Mouse (Mus musculus): ENCODE results near the gene Srebf2. TPM values are rescaled to one million over a fixed set of nuclear protein-coding genes. Genes with fewer than 3 reads are reported as not detected.

Srebf2 gene
- 159 and 162 TPM in 2 replicates for polyA plus RNA-seq (2012; rRNA removed)

DNA sequence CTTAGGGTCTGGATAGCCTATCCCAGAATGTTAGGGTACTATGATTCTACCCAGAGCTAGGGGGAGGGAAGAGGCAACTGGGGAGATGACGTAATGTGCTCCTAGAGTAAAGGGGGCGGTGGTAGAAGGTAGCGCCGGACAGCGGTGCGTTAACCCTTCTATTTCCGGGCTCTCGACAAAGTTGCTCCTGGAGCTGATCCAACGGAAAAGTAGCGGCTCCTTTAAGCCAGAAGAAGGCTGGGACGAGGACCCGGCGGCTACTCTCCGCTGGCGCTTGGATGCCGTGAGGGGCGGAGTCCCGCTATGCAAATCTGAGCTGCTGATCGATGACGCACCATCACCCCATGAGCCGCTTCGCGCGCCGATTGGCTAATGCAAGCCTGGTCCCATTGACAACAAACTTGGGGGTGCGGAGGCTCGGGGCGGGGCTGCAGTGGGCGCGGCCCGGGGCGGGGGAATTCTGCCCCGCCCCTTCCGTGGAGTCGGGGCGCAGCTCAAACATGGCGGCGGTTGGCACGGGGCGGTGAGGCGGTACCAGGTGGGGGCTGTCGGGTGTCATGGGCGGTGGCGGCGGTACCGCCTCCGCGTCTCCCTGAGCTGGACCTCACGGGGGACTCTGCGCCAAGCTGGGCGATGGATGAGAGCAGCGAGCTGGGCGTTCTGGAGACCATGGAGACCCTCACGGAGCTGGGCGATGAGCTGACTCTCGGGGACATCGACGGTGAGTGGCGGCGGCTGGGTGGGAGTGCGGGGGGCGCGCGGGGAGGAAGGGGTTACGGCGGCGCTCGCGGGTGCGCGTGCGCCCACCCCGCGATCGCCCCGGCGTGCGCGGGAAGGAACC, at the start of gene Srebf2:
TSS of gene Srebf2 (plus strand) at position 412 of the 841 bp plus-strand sequence.

DNA sequence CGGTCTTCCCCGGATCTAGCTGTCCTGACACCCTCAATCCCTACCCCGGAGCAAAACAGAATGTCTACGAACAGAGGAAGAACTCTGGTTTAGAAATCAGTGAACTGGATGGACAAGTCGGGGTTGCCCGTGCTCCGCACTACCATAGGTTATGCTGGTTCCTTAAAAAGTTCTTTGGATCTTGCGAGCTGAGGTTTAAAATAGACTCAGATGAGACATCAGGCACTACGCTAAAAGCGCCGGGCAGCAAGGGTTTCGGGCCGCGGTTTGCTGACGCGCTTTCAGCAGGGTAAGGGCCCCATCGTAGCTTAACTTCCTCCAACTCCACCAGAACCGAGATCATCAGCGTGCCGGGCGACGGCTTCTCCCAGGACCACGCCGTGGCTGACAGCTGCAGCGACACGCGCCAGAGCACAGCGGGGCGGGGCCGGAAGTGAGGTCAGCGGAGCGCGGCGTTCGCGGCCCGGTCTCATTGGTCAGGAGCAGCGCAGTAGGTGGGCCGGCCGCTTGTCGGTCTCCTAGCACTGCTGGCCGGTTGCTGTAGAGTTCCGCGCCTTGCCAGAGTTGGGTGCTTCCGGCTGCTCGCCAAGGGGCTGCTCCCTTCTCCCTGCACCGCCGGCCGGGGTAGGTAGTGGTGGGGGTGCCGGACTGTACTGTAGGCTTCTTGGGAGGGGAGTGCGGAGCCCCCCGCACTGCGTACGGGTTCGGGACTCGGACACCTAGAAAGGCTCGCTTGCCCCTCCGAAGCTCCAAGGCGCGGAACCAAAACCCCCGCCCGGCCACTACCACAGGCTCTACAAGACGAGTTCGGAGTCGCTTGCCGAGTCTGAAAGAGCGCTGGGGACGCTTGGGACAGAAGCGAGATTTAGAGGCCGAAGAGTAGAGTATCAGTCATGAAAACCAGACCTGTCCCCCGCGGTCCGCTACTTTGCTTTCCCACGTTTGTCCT, 19.3 kb upstream of the Srebf2 start, which contains the start of gene Ccdc134:
TSS of gene Ccdc134 (plus strand) at position 497 of the 949 bp plus-strand sequence.

DNA sequence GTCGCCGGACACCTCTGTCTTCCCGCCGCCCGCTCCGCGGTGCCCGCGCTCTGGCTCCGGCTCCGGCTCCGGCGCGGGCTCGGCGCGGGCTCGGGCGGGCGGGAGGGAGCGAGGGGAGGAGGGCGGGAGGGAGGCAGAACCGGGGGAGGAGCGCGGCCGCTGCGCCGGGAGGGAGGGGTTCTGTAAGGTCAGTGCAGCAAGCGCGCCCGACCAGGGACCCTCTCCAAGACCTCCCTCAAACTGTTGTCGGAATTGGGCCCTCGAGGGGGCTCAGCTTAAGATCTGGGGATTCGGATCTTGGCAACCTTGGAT, 65.7 kb downstream of the Srebf2 start, which contains the start of gene Shisa8:
TSS of gene Shisa8 (minus strand) at position 64 of the 312 bp plus-strand sequence.

DNA sequence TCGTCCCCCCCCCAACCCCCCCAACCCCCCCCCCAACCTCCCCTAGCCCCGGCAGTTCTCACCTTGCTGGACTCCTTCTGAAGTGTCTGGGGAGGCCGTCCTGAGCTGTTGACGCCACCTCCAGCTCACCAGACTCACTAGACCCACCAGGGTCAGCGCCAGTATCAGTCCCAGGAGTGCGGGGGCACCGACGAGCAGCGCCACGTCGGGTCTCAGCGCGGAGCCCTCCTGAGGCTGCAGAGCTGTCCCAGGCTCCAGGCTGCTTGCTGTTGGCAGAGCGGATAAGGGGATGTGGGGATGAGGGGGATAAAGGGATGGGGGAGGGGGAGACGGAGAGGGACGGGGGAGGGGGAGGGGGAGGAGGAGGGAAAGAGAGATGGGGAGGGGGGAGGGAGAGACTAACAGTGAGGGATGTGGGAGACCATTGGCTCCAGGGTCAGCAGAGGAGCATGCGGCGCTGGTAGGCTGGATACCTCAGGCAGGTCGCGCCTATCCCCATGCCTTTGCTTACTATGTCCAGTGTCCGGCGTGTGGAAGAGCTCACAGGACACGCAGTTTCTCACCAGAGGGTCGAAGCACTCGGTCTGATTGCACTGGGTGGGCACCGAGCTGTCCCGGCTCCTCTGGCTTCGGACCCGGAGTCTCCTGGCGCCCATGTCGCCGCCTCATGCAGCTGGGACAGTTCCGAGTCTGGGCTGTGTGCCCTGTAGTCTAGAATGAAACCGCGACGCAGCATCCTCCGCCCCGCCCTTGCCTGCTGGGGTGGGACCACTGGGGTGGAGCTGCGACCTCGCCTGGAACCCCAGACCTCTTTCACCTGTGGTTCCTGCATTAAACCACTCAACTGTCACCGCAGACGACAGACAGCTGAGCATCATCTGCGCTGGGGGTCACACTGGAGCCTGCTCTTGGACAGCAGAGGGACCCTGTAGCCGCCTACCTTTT, 76.9 kb downstream of the Srebf2 start, which contains the start of gene Tnfrsf13c:
TSS of gene Tnfrsf13c (minus strand) at position 713 of the 945 bp plus-strand sequence.

DNA sequence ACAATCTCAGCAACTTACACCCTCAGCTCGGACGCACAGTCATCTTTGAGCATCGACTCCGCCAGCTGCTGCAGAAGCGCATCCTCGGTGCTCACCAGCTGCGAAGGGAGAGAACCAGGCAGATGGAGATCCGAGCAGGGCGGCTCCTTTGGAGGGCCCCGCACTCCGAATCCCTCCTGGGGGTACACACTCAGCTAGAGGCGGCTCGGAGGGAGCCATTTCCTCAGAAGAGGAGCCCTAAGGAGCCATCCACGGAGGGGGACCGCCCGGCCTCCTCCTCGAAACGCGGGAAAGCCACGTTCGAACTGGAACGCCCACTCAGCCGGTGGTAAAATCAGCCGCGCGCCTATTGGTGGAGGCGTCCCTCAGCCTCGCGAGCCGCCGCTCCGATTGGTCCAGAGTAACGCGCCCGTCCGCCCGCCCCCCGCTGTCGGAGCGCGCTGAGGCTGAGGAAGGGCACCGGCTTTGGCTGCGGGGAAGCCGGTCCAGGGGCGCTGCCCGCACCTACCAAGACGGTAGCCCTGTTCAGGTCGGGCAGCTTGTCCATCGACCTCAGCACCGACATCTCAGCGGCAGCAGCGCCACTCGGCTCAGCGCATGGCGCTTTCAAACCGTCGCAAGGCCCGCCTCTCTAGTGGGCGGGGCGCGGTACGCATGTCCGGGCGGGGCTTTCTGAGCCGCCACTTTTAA, 97.3 kb downstream of the Srebf2 start, which contains the start of gene Cenpm:
TSS of gene Cenpm (minus strand) at position 634 of the 690 bp plus-strand sequence.

DNA sequence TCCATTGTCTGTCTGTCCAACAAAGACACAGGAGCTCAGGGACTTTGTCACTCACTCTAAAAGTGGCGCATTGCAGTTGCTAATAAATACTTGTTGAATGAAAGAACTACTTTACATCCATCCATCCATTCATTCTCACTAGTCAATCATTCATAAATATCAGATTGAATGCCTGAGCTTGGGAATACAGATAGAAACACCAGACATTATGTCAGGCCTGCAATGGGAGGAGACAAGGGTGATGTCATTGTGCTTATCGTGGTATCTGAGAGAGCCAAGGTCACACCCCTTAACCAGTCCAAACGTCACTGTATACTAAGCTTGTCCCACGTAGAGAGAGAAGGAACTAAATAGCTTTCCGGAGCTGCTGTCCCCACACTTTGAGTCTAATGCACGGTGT, 105.1 kb downstream of the Srebf2 start, which contains the start of gene 1500009C09Rik:
TSS of gene 1500009C09Rik (plus strand) at position 301 of the 400 bp plus-strand sequence.

Other genes with a start within 250 kb of the Srebf2 start
- gene Polr3h, start 220.9 kb upstream of the Srebf2 start, polyA plus RNA-seq (2012; rRNA removed), result 4.3 TPM in 2 replicates
- 4.6 and 4.8 TPM in 2 replicates for gene Csdc2, start 210.4 kb upstream of the Srebf2 start, polyA plus RNA-seq (2012; rRNA removed)
- 30.1 and 41.6 TPM in 2 replicates for gene Pmm1, start 186.3 kb upstream of the Srebf2 start, polyA plus RNA-seq (2012; rRNA removed)
- not detected in 2 replicates for gene 1700029P11Rik, start 166.6 kb upstream of the Srebf2 start, polyA plus RNA-seq (2012; rRNA removed)
- 5.4 and 5.5 TPM in 2 replicates for gene Xrcc6, start 159.3 kb upstream of the Srebf2 start, polyA plus RNA-seq (2012; rRNA removed)
- gene Desi1, start 113.3 kb upstream of the Srebf2 start, polyA plus RNA-seq (2012; rRNA removed), result 16.3 and 33.1 TPM in 2 replicates
- 22.7 and 26.4 TPM in 2 replicates for gene Snu13, start 99.6 kb upstream of the Srebf2 start, polyA plus RNA-seq (2012; rRNA removed)
- gene 4930407I10Rik, start 88.0 kb upstream of the Srebf2 start, polyA plus RNA-seq (2012; rRNA removed), result not detected in 2 replicates
- gene Mei1, start 77.2 kb upstream of the Srebf2 start, polyA plus RNA-seq (2012; rRNA removed), result 0.04 TPM in 1 of 2 replicates, not detected in the other
- gene Ccdc134, start 19.3 kb upstream of the Srebf2 start, polyA plus RNA-seq (2012; rRNA removed), result 3.5 and 4.8 TPM in 2 replicates
- 0.22 and 0.34 TPM in 2 replicates for gene Shisa8, start 65.6 kb downstream of the Srebf2 start, polyA plus RNA-seq (2012; rRNA removed)
- gene Tnfrsf13c, start 77.2 kb downstream of the Srebf2 start, polyA plus RNA-seq (2012; rRNA removed), result 0.11 and 0.12 TPM in 2 replicates
- 9.3 and 11.8 TPM in 2 replicates for gene Cenpm, start 97.6 kb downstream of the Srebf2 start, polyA plus RNA-seq (2012; rRNA removed)
- gene 1500009C09Rik, start 105.2 kb downstream of the Srebf2 start, polyA plus RNA-seq (2012; rRNA removed), result 1.9 and 2.3 TPM in 2 replicates
- 0.52 and 0.78 TPM in 2 replicates for gene Sept3, start 127.7 kb downstream of the Srebf2 start, polyA plus RNA-seq (2012; rRNA removed)
- gene Wbp2nl, start 151.8 kb downstream of the Srebf2 start, polyA plus RNA-seq (2012; rRNA removed), result not detected in 2 replicates
- 163 and 182 TPM in 2 replicates for gene Naga, start 191.7 kb downstream of the Srebf2 start, polyA plus RNA-seq (2012; rRNA removed)
- gene Pheta2, start 191.8 kb downstream of the Srebf2 start, polyA plus RNA-seq (2012; rRNA removed), result 0.39 and 0.60 TPM in 2 replicates
- gene Smdt1, start 191.8 kb downstream of the Srebf2 start, polyA plus RNA-seq (2012; rRNA removed), result 131 and 168 TPM in 2 replicates
- 81.5 and 107 TPM in 2 replicates for gene Ndufa6, start 207.1 kb downstream of the Srebf2 start, polyA plus RNA-seq (2012; rRNA removed)
- 8.1 and 12.2 TPM in 2 replicates for gene Cyp2d22, start 233.1 kb downstream of the Srebf2 start, polyA plus RNA-seq (2012; rRNA removed)
- not detected in 2 replicates for gene Cyp2d11, start 246.8 kb downstream of the Srebf2 start, polyA plus RNA-seq (2012; rRNA removed)

All from stomach, adult 2 months (tissue).